Mouse (Mus musculus) midbrain, embryonic 10.5 days (tissue): ENCODE data around the gene Tmem132b. TPM values are rescaled to one million over a fixed set of nuclear protein-coding genes. Genes with fewer than 3 reads are reported as not detected.
A peak's percentile ranks its signal among the peaks of the same experiment; 100 is the strongest.

Experiments used
- DNase-seq: peaks from one replicate; pipeline ENCODE4 v3.0.0-alpha.2; 2017; ENCODE audit warnings: low spot score
- H3K27ac ChIP-seq: fragments of 300-500 bp; sonication (generic); replicated peaks from 2 replicates; pipeline ENCODE4 v1.5.1; 2016; ENCODE audit warnings: mild to moderate bottlenecking
- H3K27me3 ChIP-seq: fragments of 300-500 bp; sonication (generic); 2 replicates; pipeline ENCODE4 v1.6.1; 2016; ENCODE audit warnings: low read depth, mild to moderate bottlenecking; ENCODE audit not compliant: poor library complexity, severe bottlenecking
- H3K36me3 ChIP-seq: fragments of 300-500 bp; sonication (generic); 2 replicates; pipeline ENCODE4 v1.6.1; 2016; ENCODE audit warnings: mild to moderate bottlenecking, moderate library complexity
- H3K4me1 ChIP-seq: fragments of 300-500 bp; sonication (generic); 2 replicates; pipeline ENCODE4 v1.6.1; 2016
- H3K4me3 ChIP-seq: fragments of 300-500 bp; sonication (generic); 2 replicates; pipeline ENCODE4 v1.5.1; 2016; ENCODE audit warnings: mild to moderate bottlenecking, moderate library complexity
- H3K9me3 ChIP-seq: fragments of 300-500 bp; sonication (generic); replicated peaks from 2 replicates; pipeline ENCODE4 v1.6.1; 2016; ENCODE audit warnings: mild to moderate bottlenecking
- WGBS: fragments of 180-500 bp; shearing (Covaris S2); methylation state at CpG from one replicate; pipeline ENCODE4 v1.1.7; 2016; 5-methylcytosine and 5-hydroxymethylcytosine counted together
- polyA plus RNA-seq: library from polyadenylated mRNA; unstranded; fragments of >200 nt; fragmentation: Nextera tagmentation; extraction: Ambion mirVana; gene quantifications from 2 replicates; pipeline ENCODE4 v1.2.1, GENCODE M21; 2016

Gene Tmem132b
- polyA plus RNA-seq, 1 experiment from 2014 or later = 0.20 TPM

- 80% methylated on average over 5 of the region's 5 CpGs for WGBS
- H3K27me3 ChIP-seq = no peaks in the 10 kb centered on the region
- DNase-seq = no peak
- H3K9me3 ChIP-seq = peaks cover 8% of the 10 kb centered on the region
- H3K36me3 ChIP-seq = no peaks in the 10 kb centered on the region
- H3K4me1 ChIP-seq = no peaks in the 10 kb centered on the region
- H3K27ac ChIP-seq = no peak overlapping the region
- H3K4me3 ChIP-seq = no peak overlapping the region
These were observed 195.9 kb downstream of the Tmem132b start for GRCm38 (mm10) chr5:125727436-125727835.

- no peak for DNase-seq
- Histone ChIP-seq H3K27ac (no peak overlapping the region), H3K4me1 (no peaks in the 10 kb centered on the region), H3K36me3 (no peaks in the 10 kb centered on the region), H3K27me3 (no peaks in the 10 kb centered on the region), H3K4me3 (no peak overlapping the region), H3K9me3 (peaks cover 13% of the 10 kb centered on the region; the same call in 1 of the 2 replicates)
- WGBS = 93% methylated on average over 9 of the region's 9 CpGs
These were observed 196.4 kb downstream of the Tmem132b start for GRCm38 (mm10) chr5:125727936-125728335.

GRCm38 (mm10) chr5:125728521-125728920 is 196.9 kb downstream of the Tmem132b start:
- Histone ChIP-seq H3K4me3 (no peak overlapping the region), H3K9me3 (peaks cover 19% of the 10 kb centered on the region; the same call in 1 of the 2 replicates), H3K4me1 (no peaks in the 10 kb centered on the region), H3K36me3 (no peaks in the 10 kb centered on the region), H3K27ac (no peak overlapping the region), H3K27me3 (no peaks in the 10 kb centered on the region)
- 82% methylated on average over 3 of the region's 3 CpGs for WGBS
- no peak for DNase-seq

- WGBS = 92% methylated on average over 1 of the region's 1 CpGs
- Histone ChIP-seq H3K27ac (no peak overlapping the region), H3K27me3 (no peaks in the 10 kb centered on the region), H3K4me1 (no peaks in the 10 kb centered on the region), H3K36me3 (no peaks in the 10 kb centered on the region), H3K4me3 (no peak overlapping the region), H3K9me3 (peaks cover 16% of the 10 kb centered on the region; the same call in 1 of the 2 replicates)
- no peak for DNase-seq
These were observed 202.2 kb downstream of the Tmem132b start for GRCm38 (mm10) chr5:125733806-125734205.

- H3K36me3 ChIP-seq = no peaks in the 10 kb centered on the region
- H3K27me3 ChIP-seq = no peaks in the 10 kb centered on the region
- 79% methylated on average over 9 of the region's 9 CpGs for WGBS
- no peak overlapping the region for H3K4me3 ChIP-seq
- no peak overlapping the region for H3K27ac ChIP-seq
- H3K9me3 ChIP-seq = peaks cover 16% of the 10 kb centered on the region; the same call in 1 of the 2 replicates
- no peak for DNase-seq
- no peaks in the 10 kb centered on the region for H3K4me1 ChIP-seq
These were observed 205.5 kb downstream of the Tmem132b start for GRCm38 (mm10) chr5:125737105-125737504.

- H3K4me3 ChIP-seq = no peak overlapping the region
- H3K36me3 ChIP-seq = no peaks in the 10 kb centered on the region
- H3K9me3 ChIP-seq = 0 out of 2 replicates have a peak, but pooled peaks cover under 1% of the 10 kb centered on the region
- no peak overlapping the region for H3K27ac ChIP-seq
- H3K4me1 ChIP-seq = no peaks in the 10 kb centered on the region
- no peaks in the 10 kb centered on the region for H3K27me3 ChIP-seq
- WGBS = 84% methylated on average over 6 of the region's 6 CpGs
- no peak for DNase-seq
These were observed 211.9 kb downstream of the Tmem132b start for GRCm38 (mm10) chr5:125743503-125743902.

GRCm38 (mm10) chr5:125745727-125746126 is 214.2 kb downstream of the Tmem132b start:
- Histone ChIP-seq H3K27me3 (no peaks in the 10 kb centered on the region), H3K4me3 (no peak overlapping the region), H3K9me3 (peaks cover 8% of the 10 kb centered on the region; the same call in 1 of the 2 replicates), H3K36me3 (no peaks in the 10 kb centered on the region), H3K4me1 (no peaks in the 10 kb centered on the region), H3K27ac (no peak overlapping the region)
- whole genome bisulfite sequencing = 62% methylated on average over 7 of the region's 7 CpGs
- peak; percentile 45 for DNase-seq

GRCm38 (mm10) chr5:125751481-125751880 is 219.9 kb downstream of the Tmem132b start:
- H3K27ac ChIP-seq = no peak overlapping the region
- WGBS = 83% methylated on average over 5 of the region's 5 CpGs

GRCm38 (mm10) chr5:125752546-125752945 is 221.0 kb downstream of the Tmem132b start:
- H3K36me3 ChIP-seq = no peaks in the 10 kb centered on the region
- H3K4me3 ChIP-seq = no peak overlapping the region
- DNase-seq = no peak
- H3K9me3 ChIP-seq = peaks cover 8% of the 10 kb centered on the region; the same call in 1 of the 2 replicates
- no peak overlapping the region for H3K27ac ChIP-seq
- no peaks in the 10 kb centered on the region for H3K4me1 ChIP-seq
- H3K27me3 ChIP-seq = no peaks in the 10 kb centered on the region
- WGBS = 88% methylated on average over 5 of the region's 5 CpGs

More at GRCm38 (mm10) chr5:125751481-125751880, 219.9 kb downstream of the Tmem132b start:
- no peaks in the 10 kb centered on the region for H3K36me3 ChIP-seq
- H3K27me3 ChIP-seq = no peaks in the 10 kb centered on the region
- H3K4me3 ChIP-seq = no peak overlapping the region
- DNase-seq = no peak
- peaks cover 8% of the 10 kb centered on the region; the same call in 1 of the 2 replicates for H3K9me3 ChIP-seq
- no peaks in the 10 kb centered on the region for H3K4me1 ChIP-seq

- Histone ChIP-seq H3K9me3 (no peaks in the 10 kb centered on the region), H3K36me3 (no peaks in the 10 kb centered on the region), H3K27me3 (no peaks in the 10 kb centered on the region), H3K4me1 (no peaks in the 10 kb centered on the region), H3K4me3 (no peak overlapping the region), H3K27ac (no peak overlapping the region)
- 83% methylated on average over 7 of the region's 7 CpGs for WGBS
- no peak for DNase-seq
These were observed 225.5 kb downstream of the Tmem132b start for GRCm38 (mm10) chr5:125756987-125757530.

GRCm38 (mm10) chr5:125758506-125758905 is 226.9 kb downstream of the Tmem132b start:
- WGBS = 88% methylated on average over 1 of the region's 1 CpGs
- H3K27me3 ChIP-seq = no peaks in the 10 kb centered on the region
- H3K36me3 ChIP-seq = no peaks in the 10 kb centered on the region
- H3K27ac ChIP-seq = no peak overlapping the region
- H3K9me3 ChIP-seq = no peaks in the 10 kb centered on the region
- no peak for DNase-seq
- no peaks in the 10 kb centered on the region for H3K4me1 ChIP-seq
- no peak overlapping the region for H3K4me3 ChIP-seq

GRCm38 (mm10) chr5:125766941-125767340 is 235.4 kb downstream of the Tmem132b start:
- no peak for DNase-seq
- no peaks in the 10 kb centered on the region for H3K36me3 ChIP-seq
- no peaks in the 10 kb centered on the region for H3K9me3 ChIP-seq
- 83% methylated on average over 6 of the region's 6 CpGs for WGBS
- no peaks in the 10 kb centered on the region for H3K27me3 ChIP-seq
- H3K4me1 ChIP-seq = no peaks in the 10 kb centered on the region
- no peak overlapping the region for H3K27ac ChIP-seq
- no peak overlapping the region for H3K4me3 ChIP-seq

GRCm38 (mm10) chr5:125767950-125768349 is 236.4 kb downstream of the Tmem132b start:
- no peak for DNase-seq
- Histone ChIP-seq H3K4me1 (no peaks in the 10 kb centered on the region), H3K4me3 (no peak overlapping the region), H3K9me3 (0 out of 2 replicates have a peak, but pooled peaks cover 3% of the 10 kb centered on the region), H3K27me3 (no peaks in the 10 kb centered on the region), H3K36me3 (no peaks in the 10 kb centered on the region), H3K27ac (no peak overlapping the region)
- 78% methylated on average over 1 of the region's 1 CpGs for WGBS
